In genomic region chrX:99435526-99435925, GRCm38 (mm10) we compare ENCODE assay signal across 26 mouse cellular contexts. TPM values are rescaled to one million over a fixed set of nuclear protein-coding genes. Genes with fewer than 3 reads are reported as not detected.
DNase-seq lines count a peak whose midpoint lies in the region; ATAC-seq lines count a peak whose summit lies in the region.
"Had no signal": no experiment of that assay in that cellular context is flagged by ENCODE, and none has a peak within 500 bp of the region (broad histone marks: within the 10 kb centered on the region; RNA-seq: fewer than 3 reads in every experiment).

No protein-coding gene starts in this region.

- H3K9ac ChIP-seq in forebrain, embryonic 14.5 days (ENCODE audit: low read length): no peak overlapping the region
- no peak overlapping the region for H3K9ac ChIP-seq in forebrain, embryonic 11.5 days (ENCODE audit: low read length)
- H3K9ac ChIP-seq in embryonic facial prominence, embryonic 14.5 days (ENCODE audit: low read depth, low read length): no peak overlapping the region
- H3K9ac ChIP-seq in limb, embryonic 15.5 days: no peak overlapping the region
- no peak overlapping the region for H3K9ac ChIP-seq in midbrain, embryonic 15.5 days
- no peak overlapping the region for H3K9ac ChIP-seq in intestine, embryonic 16.5 days (ENCODE audit: low read depth, low read length)
- H3K9ac ChIP-seq: forebrain, embryonic 12.5 days; forebrain, postnatal 0 days; hindbrain, embryonic 13.5 days had no signal

- H3K4me1 ChIP-seq in forebrain, embryonic 14.5 days (ENCODE audit: control insufficient read depth, insufficient read depth, low read length): peaks cover 6% of the 10 kb centered on the region; the same call in 1 of the 2 replicates
- peaks cover 2% of the 10 kb centered on the region; the same call in 1 of the 2 replicates for H3K4me1 ChIP-seq in forebrain, embryonic 11.5 days (replicated peaks; ENCODE audit: control insufficient read depth, insufficient read depth, low read length)
- 0 out of 2 replicates have a peak, but pooled peaks cover 8% of the 10 kb centered on the region for H3K4me1 ChIP-seq in embryonic facial prominence, embryonic 14.5 days (ENCODE audit: control insufficient read depth, insufficient read depth, low read length)
- H3K4me1 ChIP-seq in limb, embryonic 15.5 days: peaks cover 25% of the 10 kb centered on the region
- no peaks in the 10 kb centered on the region for H3K4me1 ChIP-seq in midbrain, embryonic 15.5 days
- H3K4me1 ChIP-seq in intestine, embryonic 16.5 days (ENCODE audit: control insufficient read depth, insufficient read depth, low read length): no peaks in the 10 kb centered on the region

- no peaks in the 10 kb centered on the region for H3K9me3 ChIP-seq in forebrain, embryonic 14.5 days (replicated peaks; ENCODE audit: control insufficient read depth, low read length)
- H3K9me3 ChIP-seq in forebrain, embryonic 11.5 days (ENCODE audit: control insufficient read depth, low read length): no peaks in the 10 kb centered on the region
- no peaks in the 10 kb centered on the region for H3K9me3 ChIP-seq in embryonic facial prominence, embryonic 14.5 days (ENCODE audit: control insufficient read depth, low read length)
- H3K9me3 ChIP-seq in limb, embryonic 15.5 days: no peaks in the 10 kb centered on the region
- no peaks in the 10 kb centered on the region for H3K9me3 ChIP-seq in midbrain, embryonic 15.5 days
- no peaks in the 10 kb centered on the region for H3K9me3 ChIP-seq in intestine, embryonic 16.5 days (ENCODE audit: control insufficient read depth, low read length)
- H3K9me3 ChIP-seq: forebrain, embryonic 12.5 days; hindbrain, embryonic 10.5 days; hindbrain, embryonic 13.5 days had no signal

- H3K27ac ChIP-seq in forebrain, embryonic 14.5 days (ENCODE audit: low read depth, low read length): no peak overlapping the region
- H3K27ac ChIP-seq in forebrain, embryonic 11.5 days (ENCODE audit: low read depth, low read length): no peak overlapping the region
- H3K27ac ChIP-seq in embryonic facial prominence, embryonic 14.5 days (replicated peaks; ENCODE audit: low read depth, low read length): peak overlapping the region; percentile 33; the same call in 1 of the 2 replicates
- H3K27ac ChIP-seq in limb, embryonic 15.5 days: peak overlapping the region; percentile 17; the same call in 1 of the 2 replicates
- no peak overlapping the region for H3K27ac ChIP-seq in midbrain, embryonic 15.5 days
- H3K27ac ChIP-seq in intestine, embryonic 16.5 days (ENCODE audit: low read length): no peak overlapping the region
- H3K27ac ChIP-seq: forebrain, embryonic 12.5 days; gastrocnemius, adult 2 months; hindbrain, embryonic 10.5 days; hindbrain, embryonic 13.5 days had no signal

- H3K36me3 ChIP-seq in forebrain, embryonic 14.5 days (ENCODE audit: control insufficient read depth, insufficient read depth, low read length): no peaks in the 10 kb centered on the region
- no peaks in the 10 kb centered on the region for H3K36me3 ChIP-seq in forebrain, embryonic 11.5 days (ENCODE audit: control insufficient read depth, insufficient read depth, low read length)
- H3K36me3 ChIP-seq in embryonic facial prominence, embryonic 14.5 days (ENCODE audit: control insufficient read depth, insufficient read depth, low read length): no peaks in the 10 kb centered on the region
- no peaks in the 10 kb centered on the region for H3K36me3 ChIP-seq in limb, embryonic 15.5 days
- no peaks in the 10 kb centered on the region for H3K36me3 ChIP-seq in midbrain, embryonic 15.5 days (replicated peaks)
- no peaks in the 10 kb centered on the region for H3K36me3 ChIP-seq in intestine, embryonic 16.5 days (ENCODE audit: control insufficient read depth, insufficient read depth, low read length)
- H3K36me3 ChIP-seq: forebrain, embryonic 12.5 days; hindbrain, embryonic 10.5 days; hindbrain, embryonic 13.5 days had no signal

- H3K4me2 ChIP-seq in forebrain, embryonic 14.5 days (ENCODE audit: low read length): no peak overlapping the region
- H3K4me2 ChIP-seq in forebrain, embryonic 11.5 days (ENCODE audit: low read depth, low read length, severe bottlenecking): no peak overlapping the region
- no peak overlapping the region for H3K4me2 ChIP-seq in embryonic facial prominence, embryonic 14.5 days (ENCODE audit: low read depth, low read length)
- no peak overlapping the region for H3K4me2 ChIP-seq in limb, embryonic 15.5 days
- no peak overlapping the region for H3K4me2 ChIP-seq in midbrain, embryonic 15.5 days
- H3K4me2 ChIP-seq in intestine, embryonic 16.5 days (ENCODE audit: low read depth, low read length): no peak overlapping the region
- H3K4me2 ChIP-seq: forebrain, embryonic 12.5 days; heart, embryonic 11.5 days; hindbrain, embryonic 13.5 days had no signal

- no peak overlapping the region for H3K4me3 ChIP-seq in forebrain, embryonic 14.5 days (ENCODE audit: low read depth, low read length)
- no peak overlapping the region for H3K4me3 ChIP-seq in forebrain, embryonic 11.5 days (ENCODE audit: low read depth, low read length)
- no peak overlapping the region for H3K4me3 ChIP-seq in embryonic facial prominence, embryonic 14.5 days (ENCODE audit: low read depth, low read length)
- no peak overlapping the region for H3K4me3 ChIP-seq in limb, embryonic 15.5 days
- no peak overlapping the region for H3K4me3 ChIP-seq in midbrain, embryonic 15.5 days
- H3K4me3 ChIP-seq in intestine, embryonic 16.5 days (ENCODE audit: low read length): no peak overlapping the region
- H3K4me3 ChIP-seq: forebrain, embryonic 12.5 days; gastrocnemius, adult 2 months; hindbrain, embryonic 10.5 days; hindbrain, embryonic 13.5 days had no signal

- WGBS in forebrain, embryonic 14.5 days: 35% methylated on average over 3 of the region's 3 CpGs
- WGBS in forebrain, embryonic 11.5 days: 54% methylated on average over 3 of the region's 3 CpGs
- WGBS in embryonic facial prominence, embryonic 14.5 days: 37% methylated on average over 3 of the region's 3 CpGs
- WGBS in limb, embryonic 15.5 days: 53% methylated on average over 3 of the region's 3 CpGs
- WGBS in midbrain, embryonic 15.5 days: 41% methylated on average over 3 of the region's 3 CpGs
- WGBS in intestine, embryonic 16.5 days: 63% methylated on average over 3 of the region's 3 CpGs

- no peaks in the 10 kb centered on the region; the same call in 1 of the 2 replicates for H3K27me3 ChIP-seq in forebrain, embryonic 14.5 days (replicated peaks; ENCODE audit: control insufficient read depth, insufficient read depth, low read length)
- peaks cover 22% of the 10 kb centered on the region for H3K27me3 ChIP-seq in forebrain, embryonic 11.5 days (ENCODE audit: control insufficient read depth, insufficient read depth, low read length)
- H3K27me3 ChIP-seq in embryonic facial prominence, embryonic 14.5 days (replicated peaks; ENCODE audit: control insufficient read depth, insufficient read depth, low read length): peaks cover 15% of the 10 kb centered on the region
- H3K27me3 ChIP-seq in limb, embryonic 15.5 days: peaks cover 24% of the 10 kb centered on the region
- H3K27me3 ChIP-seq in midbrain, embryonic 15.5 days (replicated peaks): peaks cover 15% of the 10 kb centered on the region; the same call in 1 of the 2 replicates
- peaks cover 19% of the 10 kb centered on the region for H3K27me3 ChIP-seq in intestine, embryonic 16.5 days (replicated peaks; ENCODE audit: control insufficient read depth, insufficient read depth, low read length)

- DNase-seq in forebrain, embryonic 14.5 days (ENCODE audit: low spot score): peak; percentile 55
- DNase-seq in forebrain, embryonic 11.5 days (ENCODE audit: low spot score): no peak
- DNase-seq in retina, postnatal 1 day: peak; percentile 59
- DNase-seq in retina, embryonic 14.5 days (ENCODE audit: low spot score): no peak
- DNase-seq in embryonic facial prominence, embryonic 14.5 days (ENCODE audit: low spot score): peak; percentile 80
- DNase-seq: adrenal gland, adult 2 months; adrenal gland, postnatal 14 days; cerebellum, adult 11-12 months; cerebellum, adult 8-10 months; cerebellum, postnatal 10 days; cerebellum, postnatal 36 days; embryo, embryonic 11 days; forebrain, postnatal 0 days; gastrocnemius, adult 2 months; gastrocnemius, postnatal 14 days; heart, adult 11 months; heart, postnatal 36 days had no signal

- no peak for ATAC-seq in forebrain, embryonic 14.5 days
- ATAC-seq in forebrain, embryonic 11.5 days (replicated peaks; ENCODE audit: low FRiP score): no peak
- ATAC-seq in embryonic facial prominence, embryonic 14.5 days (ENCODE audit: low read depth): no peak
- ATAC-seq in limb, embryonic 15.5 days (ENCODE audit: insufficient number of reproducible peaks, low FRiP score, low TSS enrichment, low read depth): no peak
- no peak for ATAC-seq in midbrain, embryonic 15.5 days (replicated peaks)
- no peak for ATAC-seq in intestine, embryonic 16.5 days
- ATAC-seq: CD4-positive, CD25-positive, alpha-beta regulatory T cell, adult 4 months; forebrain, postnatal 0 days; hindbrain, embryonic 16.5 days had no signal

RNA-seq across cellular contexts. Expression of gene Pja1, which starts 35.5 kb away (rescaled TPM):
- polyA plus RNA-seq in forebrain, embryonic 14.5 days (2014; fragmentation: Nextera tagmentation; extraction: Ambion mirVana): 328 and 377 TPM in 2 replicates
- 228 TPM in 2 replicates for polyA plus RNA-seq in forebrain, embryonic 11.5 days (2014; fragmentation: Nextera tagmentation; extraction: Ambion mirVana)
- 158 and 175 TPM in 2 replicates for polyA plus RNA-seq in embryonic facial prominence, embryonic 14.5 days (2014; fragmentation: Nextera tagmentation; extraction: Ambion mirVana)
- polyA plus RNA-seq in limb, embryonic 15.5 days (2015; fragmentation: Nextera tagmentation; extraction: Ambion mirVana): 153 and 167 TPM in 2 replicates
- polyA plus RNA-seq in midbrain, embryonic 15.5 days (2015; fragmentation: Nextera tagmentation; extraction: Ambion mirVana): 374 and 387 TPM in 2 replicates
- 146 and 162 TPM in 2 replicates for polyA plus RNA-seq in intestine, embryonic 16.5 days (2015; fragmentation: Nextera tagmentation; extraction: Ambion mirVana)

Comparison
In these comparisons a context has a peak if more than half of its experiments do, and no peak if none do; other contexts are left out.
1. DNase-seq: peak in forebrain, embryonic 14.5 days (single experiment), retina, postnatal 1 day (single experiment) and embryonic facial prominence, embryonic 14.5 days (single experiment); none in forebrain, embryonic 11.5 days (single experiment) and retina, embryonic 14.5 days (single experiment).
2. H3K27ac ChIP-seq: peak in embryonic facial prominence, embryonic 14.5 days (single experiment) and limb, embryonic 15.5 days (single experiment); none in forebrain, embryonic 14.5 days (single experiment), forebrain, embryonic 11.5 days (single experiment), midbrain, embryonic 15.5 days (single experiment) and intestine, embryonic 16.5 days (single experiment).